Mouse (Mus musculus) liver, embryonic 16.5 days (tissue): ENCODE measurements at regions not wholly inside any gene's neighbourhood (a gene's known extent, or its start where the extent isn't known, plus 50 kb on each side); places are given as distances from the start of the nearest gene placed in this dataset.

ENCODE experiments used
- ATAC-seq: fragments of 200-750 bp; cut with Nextera tagmentation; 2 replicates; pipeline ENCODE4 v1.8.0; 2017; ENCODE audit warnings: low read depth, mild to moderate bottlenecking, moderate number of reproducible peaks, moderate library complexity
- H3K27ac ChIP-seq: fragments of 300-500 bp; sonication (generic); 2 replicates; pipeline ENCODE4 v1.5.1; 2014; ENCODE audit warnings: mild to moderate bottlenecking, low read length
- H3K27me3 ChIP-seq: fragments of 300-500 bp; sonication (generic); 2 replicates; pipeline ENCODE4 v1.6.1; 2014; ENCODE audit warnings: low read depth, low read length, mixed read lengths; ENCODE audit not compliant: control insufficient read depth, insufficient read depth
- H3K36me3 ChIP-seq: fragments of 300-500 bp; sonication (generic); 2 replicates; pipeline ENCODE4 v1.6.1; 2014; ENCODE audit warnings: mild to moderate bottlenecking; ENCODE audit not compliant: control insufficient read depth, insufficient read depth
- H3K4me1 ChIP-seq: fragments of 300-500 bp; sonication (generic); 2 replicates; pipeline ENCODE4 v1.6.1; 2014; ENCODE audit warnings: low read depth, low read length, mixed read lengths; ENCODE audit not compliant: control insufficient read depth
- H3K4me2 ChIP-seq: fragments of 300-500 bp; sonication (generic); 2 replicates; pipeline ENCODE4 v1.6.1; 2014; ENCODE audit warnings: low read depth, low read length, mixed read lengths
- H3K4me3 ChIP-seq: fragments of 300-500 bp; sonication (generic); 2 replicates; pipeline ENCODE4 v1.5.1; 2014; ENCODE audit warnings: low read depth, mild to moderate bottlenecking, low read length
- H3K9ac ChIP-seq: fragments of 300-500 bp; sonication (generic); 2 replicates; pipeline ENCODE4 v1.6.1; 2014; ENCODE audit warnings: low read depth, low read length
- H3K9me3 ChIP-seq: fragments of 300-500 bp; sonication (generic); replicated peaks from 2 replicates; pipeline ENCODE4 v1.6.1; 2016; ENCODE audit warnings: low read length; ENCODE audit not compliant: control insufficient read depth
- WGBS: fragments of 180-500 bp; shearing (Covaris S2); extraction: QIAGEN DNeasy Blood & Tissue Kit; methylation state at CpG from one replicate; pipeline ENCODE4 v1.1.7; 2014; ENCODE audit not compliant: insufficient replicate concordance; 5-methylcytosine and 5-hydroxymethylcytosine counted together

- H3K4me3 ChIP-seq: no peak overlapping the region
- H3K27ac ChIP-seq: no peak overlapping the region
- no peaks in the 10 kb centered on the region for H3K4me1 ChIP-seq
- H3K9me3 ChIP-seq: no peaks in the 10 kb centered on the region
- no peak overlapping the region for H3K4me2 ChIP-seq
- ATAC-seq: no peak
- no peak overlapping the region for H3K9ac ChIP-seq
- H3K27me3 ChIP-seq: no peaks in the 10 kb centered on the region
- 51% methylated on average over 6 of the region's 6 CpGs for WGBS
- H3K36me3 ChIP-seq: no peaks in the 10 kb centered on the region
Measured at GRCm38 (mm10) chr10:21758122-21758521, 123.9 kb upstream of the Sgk1 start.

- H3K9me3 ChIP-seq: no peaks in the 10 kb centered on the region
- no peak overlapping the region for H3K27ac ChIP-seq
- H3K9ac ChIP-seq: no peak overlapping the region
- no peak for ATAC-seq
- no peak overlapping the region for H3K4me2 ChIP-seq
- H3K27me3 ChIP-seq: no peaks in the 10 kb centered on the region
- 71% methylated on average over 5 of the region's 5 CpGs for WGBS
- no peaks in the 10 kb centered on the region for H3K36me3 ChIP-seq
- no peak overlapping the region for H3K4me3 ChIP-seq
- no peaks in the 10 kb centered on the region for H3K4me1 ChIP-seq
Measured at GRCm38 (mm10) chr10:21762516-21762915, 119.5 kb upstream of the Sgk1 start.

GRCm38 (mm10) chr10:21763017-21763964 is 118.7 kb upstream of the Sgk1 start:
- no peak overlapping the region for H3K27ac ChIP-seq
- no peaks in the 10 kb centered on the region for H3K36me3 ChIP-seq
- ATAC-seq: no peak
- H3K4me1 ChIP-seq: no peaks in the 10 kb centered on the region
- no peak overlapping the region for H3K4me3 ChIP-seq
- H3K9me3 ChIP-seq: no peaks in the 10 kb centered on the region
- H3K4me2 ChIP-seq: no peak overlapping the region
- 71% methylated on average over 17 of the region's 17 CpGs for WGBS
- no peaks in the 10 kb centered on the region for H3K27me3 ChIP-seq
- H3K9ac ChIP-seq: no peak overlapping the region

GRCm38 (mm10) chr10:21764090-21764489 is 117.9 kb upstream of the Sgk1 start:
- no peaks in the 10 kb centered on the region for H3K9me3 ChIP-seq
- H3K4me3 ChIP-seq: no peak overlapping the region
- WGBS: 74% methylated on average over 8 of the region's 8 CpGs
- H3K4me1 ChIP-seq: no peaks in the 10 kb centered on the region
- no peak overlapping the region for H3K9ac ChIP-seq
- H3K36me3 ChIP-seq: no peaks in the 10 kb centered on the region
- no peak overlapping the region for H3K4me2 ChIP-seq
- no peaks in the 10 kb centered on the region for H3K27me3 ChIP-seq
- no peak for ATAC-seq
- no peak overlapping the region for H3K27ac ChIP-seq

GRCm38 (mm10) chr10:21764891-21765290 is 117.1 kb upstream of the Sgk1 start:
- no peaks in the 10 kb centered on the region for H3K27me3 ChIP-seq
- ATAC-seq: no peak
- H3K4me1 ChIP-seq: no peaks in the 10 kb centered on the region
- WGBS: 62% methylated on average over 13 of the region's 13 CpGs
- no peak overlapping the region for H3K27ac ChIP-seq
- no peaks in the 10 kb centered on the region for H3K36me3 ChIP-seq
- no peak overlapping the region for H3K4me3 ChIP-seq
- no peak overlapping the region for H3K9ac ChIP-seq
- no peak overlapping the region for H3K4me2 ChIP-seq
- no peaks in the 10 kb centered on the region for H3K9me3 ChIP-seq

GRCm38 (mm10) chr10:21773548-21773947 is 108.4 kb upstream of the Sgk1 start:
- no peaks in the 10 kb centered on the region for H3K9me3 ChIP-seq
- no peaks in the 10 kb centered on the region; the same call in 1 of the 2 replicates for H3K4me1 ChIP-seq
- WGBS: 58% methylated on average over 4 of the region's 4 CpGs
- no peaks in the 10 kb centered on the region for H3K36me3 ChIP-seq
- H3K27me3 ChIP-seq: no peaks in the 10 kb centered on the region
- no peak overlapping the region for H3K27ac ChIP-seq
- no peak for ATAC-seq
- no peak overlapping the region for H3K4me2 ChIP-seq
- H3K4me3 ChIP-seq: no peak overlapping the region
- H3K9ac ChIP-seq: no peak overlapping the region

- H3K4me1 ChIP-seq: no peaks in the 10 kb centered on the region; the same call in 1 of the 2 replicates
- H3K9me3 ChIP-seq: no peaks in the 10 kb centered on the region
- 57% methylated on average over 5 of the region's 5 CpGs for WGBS
- H3K4me2 ChIP-seq: no peak overlapping the region
- no peak overlapping the region for H3K4me3 ChIP-seq
- ATAC-seq: no peak
- no peaks in the 10 kb centered on the region for H3K27me3 ChIP-seq
- no peak overlapping the region for H3K9ac ChIP-seq
- H3K36me3 ChIP-seq: no peaks in the 10 kb centered on the region
- H3K27ac ChIP-seq: no peak overlapping the region
Measured at GRCm38 (mm10) chr10:21775441-21775840, 106.5 kb upstream of the Sgk1 start.

GRCm38 (mm10) chr10:21775911-21776761 is 105.8 kb upstream of the Sgk1 start:
- Histone ChIP-seq H3K4me3 (no peak overlapping the region), H3K9ac (no peak overlapping the region), H3K9me3 (no peaks in the 10 kb centered on the region), H3K36me3 (no peaks in the 10 kb centered on the region), H3K27me3 (no peaks in the 10 kb centered on the region), H3K4me2 (no peak overlapping the region), H3K4me1 (no peaks in the 10 kb centered on the region; the same call in 1 of the 2 replicates), H3K27ac (no peak overlapping the region)
- 44% methylated on average over 12 of the region's 12 CpGs for WGBS
- no peak for ATAC-seq

GRCm38 (mm10) chr10:21776762-21777080 is 105.3 kb upstream of the Sgk1 start:
- 65% methylated on average over 8 of the region's 8 CpGs for WGBS
- H3K9me3 ChIP-seq: no peaks in the 10 kb centered on the region
- H3K9ac ChIP-seq: no peak overlapping the region
- no peaks in the 10 kb centered on the region for H3K27me3 ChIP-seq
- no peak overlapping the region for H3K27ac ChIP-seq
- no peaks in the 10 kb centered on the region; the same call in 1 of the 2 replicates for H3K4me1 ChIP-seq
- H3K4me3 ChIP-seq: no peak overlapping the region
- no peaks in the 10 kb centered on the region for H3K36me3 ChIP-seq
- no peak for ATAC-seq
- H3K4me2 ChIP-seq: no peak overlapping the region
